Mouse (Mus musculus) embryonic facial prominence, embryonic 14.5 days (tissue): ENCODE data around the gene Twsg1. TPM values are rescaled to one million over a fixed set of nuclear protein-coding genes. Genes with fewer than 3 reads are reported as not detected.

Source experiments
- ATAC-seq: fragments of 200-750 bp; cut with Nextera tagmentation; 2 replicates; pipeline ENCODE4 v1.8.0; 2017; ENCODE audit warnings: low read depth, moderate number of reproducible peaks, moderate TSS enrichment
- DNase-seq: peaks from one replicate; pipeline ENCODE4 v3.0.0-alpha.2; 2015; ENCODE audit warnings: low spot score
- H3K27ac ChIP-seq: fragments of 300-500 bp; sonication (generic); replicated peaks from 2 replicates; pipeline ENCODE4 v1.5.1; 2014; ENCODE audit warnings: low read depth, mild to moderate bottlenecking, low read length, moderate library complexity
- H3K27me3 ChIP-seq: fragments of 300-500 bp; sonication (generic); replicated peaks from 2 replicates; pipeline ENCODE4 v1.6.1; 2014; ENCODE audit warnings: low read length; ENCODE audit not compliant: control insufficient read depth, insufficient read depth
- H3K36me3 ChIP-seq: fragments of 300-500 bp; sonication (generic); 2 replicates; pipeline ENCODE4 v1.6.1; 2014; ENCODE audit warnings: low read length, mixed read lengths; ENCODE audit not compliant: control insufficient read depth, insufficient read depth
- H3K4me1 ChIP-seq: fragments of 300-500 bp; sonication (generic); 2 replicates; pipeline ENCODE4 v1.6.1; 2014; ENCODE audit warnings: antibody characterized with exemption, low read length; ENCODE audit not compliant: control insufficient read depth, insufficient read depth
- H3K4me2 ChIP-seq: fragments of 300-500 bp; sonication (generic); 2 replicates; pipeline ENCODE4 v1.6.1; 2014; ENCODE audit warnings: low read depth, mild to moderate bottlenecking, low read length, moderate library complexity, mixed read lengths
- H3K4me3 ChIP-seq: fragments of 300-500 bp; sonication (generic); 2 replicates; pipeline ENCODE4 v1.5.1; 2014; ENCODE audit warnings: low read depth, mild to moderate bottlenecking, low read length
- H3K9ac ChIP-seq: fragments of 300-500 bp; sonication (generic); 2 replicates; pipeline ENCODE4 v1.6.1; 2014; ENCODE audit warnings: low read depth, mild to moderate bottlenecking, low read length, moderate library complexity, mixed read lengths
- H3K9me3 ChIP-seq: fragments of 300-500 bp; sonication (generic); 2 replicates; pipeline ENCODE4 v1.6.1; 2016; ENCODE audit warnings: low read length; ENCODE audit not compliant: control insufficient read depth
- WGBS: fragments of 180-500 bp; shearing (Covaris S2); extraction: QIAGEN DNeasy Blood & Tissue Kit; methylation state at CpG from one replicate; pipeline ENCODE4 v1.1.7; 2014; 5-methylcytosine and 5-hydroxymethylcytosine counted together
- polyA plus RNA-seq: library from polyadenylated mRNA; unstranded; fragments of >200 nt; fragmentation: Nextera tagmentation; extraction: Ambion mirVana; gene quantifications from 2 replicates; pipeline ENCODE4 v1.2.1, GENCODE M21; 2014

Twsg1 gene
- polyA plus RNA-seq, 1 experiment from 2014 or later = 144 TPM

- Histone ChIP-seq H3K4me3 (no peak overlapping the region), H3K36me3 (peaks cover 56% of the 10 kb centered on the region), H3K27ac (peak overlapping the region; percentile 40), H3K27me3 (no peaks in the 10 kb centered on the region), H3K4me1 (peaks cover 14% of the 10 kb centered on the region), H3K9ac (no peak overlapping the region), H3K9me3 (no peaks in the 10 kb centered on the region), H3K4me2 (no peak overlapping the region)
- DNase-seq (no peak), ATAC-seq (no peak)
- 60% methylated on average over 7 of the region's 7 CpGs for WGBS
These were observed 20.7 kb downstream of the Twsg1 start for GRCm38 (mm10) chr17:65930158-65930826.

- ATAC-seq (peak; percentile 64; the same call in 1 of the 2 replicates), DNase-seq (peak; percentile 72)
- Histone ChIP-seq H3K36me3 (peaks cover 62% of the 10 kb centered on the region), H3K27me3 (no peaks in the 10 kb centered on the region), H3K4me2 (no peak overlapping the region), H3K9me3 (no peaks in the 10 kb centered on the region), H3K4me1 (peaks cover 14% of the 10 kb centered on the region), H3K9ac (no peak overlapping the region), H3K27ac (no peak overlapping the region), H3K4me3 (no peak overlapping the region)
- 78% methylated on average over 22 of the region's 22 CpGs for WGBS
These were observed 21.6 kb downstream of the Twsg1 start for GRCm38 (mm10) chr17:65929319-65929978.

- peaks cover 14% of the 10 kb centered on the region for H3K4me1 ChIP-seq
- no peak overlapping the region for H3K27ac ChIP-seq
- H3K27me3 ChIP-seq = no peaks in the 10 kb centered on the region
- DNase-seq (no peak), ATAC-seq (no peak)
- no peak overlapping the region for H3K4me3 ChIP-seq
- H3K36me3 ChIP-seq = peaks cover 67% of the 10 kb centered on the region
- H3K9ac ChIP-seq = no peak overlapping the region
- H3K9me3 ChIP-seq = no peaks in the 10 kb centered on the region
- 84% methylated on average over 4 of the region's 4 CpGs for WGBS
- H3K4me2 ChIP-seq = no peak overlapping the region
These were observed 23.9 kb downstream of the Twsg1 start for GRCm38 (mm10) chr17:65927077-65927476.

GRCm38 (mm10) chr17:65924218-65924617 lies 26.8 kb downstream of the Twsg1 start:
- H3K4me1 ChIP-seq = no peaks in the 10 kb centered on the region
- DNase-seq (no peak), ATAC-seq (no peak)
- H3K27me3 ChIP-seq = no peaks in the 10 kb centered on the region
- no peaks in the 10 kb centered on the region for H3K9me3 ChIP-seq
- WGBS = 77% methylated on average over 5 of the region's 5 CpGs
- peaks cover 73% of the 10 kb centered on the region for H3K36me3 ChIP-seq
- H3K9ac ChIP-seq = no peak overlapping the region
- H3K4me3 ChIP-seq = no peak overlapping the region
- H3K27ac ChIP-seq = no peak overlapping the region
- H3K4me2 ChIP-seq = no peak overlapping the region

GRCm38 (mm10) chr17:65921975-65922374 lies 29.1 kb downstream of the Twsg1 start:
- DNase-seq (no peak), ATAC-seq (no peak)
- Histone ChIP-seq H3K4me3 (no peak overlapping the region), H3K9me3 (no peaks in the 10 kb centered on the region), H3K27ac (no peak overlapping the region), H3K27me3 (no peaks in the 10 kb centered on the region), H3K36me3 (peaks cover 55% of the 10 kb centered on the region), H3K9ac (no peak overlapping the region), H3K4me2 (no peak overlapping the region), H3K4me1 (no peaks in the 10 kb centered on the region)
- WGBS = 85% methylated on average over 6 of the region's 6 CpGs

- peaks cover 30% of the 10 kb centered on the region for H3K36me3 ChIP-seq
- H3K9me3 ChIP-seq = no peaks in the 10 kb centered on the region
- WGBS = 48% methylated on average over 3 of the region's 3 CpGs
- H3K4me1 ChIP-seq = peaks cover 10% of the 10 kb centered on the region
- H3K4me2 ChIP-seq = no peak overlapping the region
- no peak overlapping the region for H3K9ac ChIP-seq
- no peak for ATAC-seq
- H3K27ac ChIP-seq = no peak overlapping the region
- no peaks in the 10 kb centered on the region for H3K27me3 ChIP-seq
- no peak overlapping the region for H3K4me3 ChIP-seq
- no peak for DNase-seq
These were observed 31.8 kb downstream of the Twsg1 start for GRCm38 (mm10) chr17:65919235-65919634.

- Histone ChIP-seq H3K9me3 (no peaks in the 10 kb centered on the region), H3K4me1 (peaks cover 10% of the 10 kb centered on the region), H3K9ac (peak overlapping the region; percentile 48), H3K36me3 (0 out of 2 replicates have a peak, but pooled peaks cover 3% of the 10 kb centered on the region), H3K27ac (peak overlapping the region; percentile 97), H3K27me3 (no peaks in the 10 kb centered on the region), H3K4me3 (no peak overlapping the region), H3K4me2 (peak overlapping the region; percentile 33)
- WGBS = 28% methylated on average over 8 of the region's 8 CpGs
- DNase-seq (peak; percentile 95), ATAC-seq (peak; percentile 94)
These were observed 34.8 kb downstream of the Twsg1 start for GRCm38 (mm10) chr17:65916135-65916668.

- peak; percentile 74 for DNase-seq
- Histone ChIP-seq H3K4me3 (no peak overlapping the region), H3K27me3 (no peaks in the 10 kb centered on the region), H3K9me3 (no peaks in the 10 kb centered on the region), H3K9ac (no peak overlapping the region), H3K4me2 (no peak overlapping the region), H3K36me3 (no peaks in the 10 kb centered on the region), H3K27ac (peak overlapping the region; percentile 66), H3K4me1 (peaks cover 10% of the 10 kb centered on the region)
- peak; percentile 38 for ATAC-seq
- WGBS = 47% methylated on average over 6 of the region's 6 CpGs
These were observed 36.9 kb downstream of the Twsg1 start for GRCm38 (mm10) chr17:65914083-65914482.
